Mouse (Mus musculus): ENCODE measurements around the gene Gpd1l. TPM values are rescaled to one million over a fixed set of nuclear protein-coding genes. Genes with fewer than 3 reads are reported as not detected.
A peak's percentile ranks its signal among the peaks of the same experiment; 100 is the strongest.

The Gpd1l gene
- polyA plus RNA-seq, 1 experiment from 2014 or later = 7.6 TPM

DNA sequence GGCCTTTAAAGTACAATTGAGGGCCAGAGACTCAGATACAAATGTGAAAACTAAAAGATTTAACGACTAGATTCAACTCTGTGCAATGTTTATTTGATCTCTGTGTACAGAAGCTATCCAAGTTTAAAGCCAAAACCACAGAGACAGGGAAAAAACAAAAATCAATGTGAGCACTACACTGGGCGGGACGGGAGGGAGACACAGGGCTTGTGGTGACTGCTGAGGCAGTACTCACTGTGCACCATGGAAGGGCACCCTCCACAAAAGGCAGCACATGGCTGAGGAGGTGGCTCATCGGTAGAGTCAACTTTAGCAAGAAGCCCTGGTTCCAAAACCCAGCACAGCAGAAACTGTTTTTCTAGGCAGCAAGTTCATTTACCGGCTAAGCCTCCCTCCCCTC is 9.3 kb downstream of the Gpd1l start:
- Histone ChIP-seq H3K4me2 (ENCODE audit: low read depth, low read length) (no peak overlapping the region), H3K9ac (replicated peaks; ENCODE audit: low read length) (no peak overlapping the region), H3K27ac (replicated peaks; ENCODE audit: low read depth, low read length) (no peak overlapping the region), H3K36me3 (replicated peaks; ENCODE audit: control insufficient read depth, insufficient read depth, low read depth, low read length) (no peaks in the 10 kb centered on the region), H3K4me3 (ENCODE audit: low read depth, low read length) (no peak overlapping the region), H3K4me1 (ENCODE audit: control insufficient read depth, insufficient read depth, low read length) (no peaks in the 10 kb centered on the region), H3K9me3 (replicated peaks; ENCODE audit: control insufficient read depth, low read length) (no peaks in the 10 kb centered on the region), H3K27me3 (ENCODE audit: control insufficient read depth, insufficient read depth, low read length) (no peaks in the 10 kb centered on the region)
- DNase-seq (ENCODE audit: low spot score) (no peak), ATAC-seq (replicated peaks; ENCODE audit: insufficient number of reproducible peaks, low FRiP score, low TSS enrichment, low read depth) (no peak)
- WGBS = 57% methylated on average over 5 of the region's 5 CpGs

DNA sequence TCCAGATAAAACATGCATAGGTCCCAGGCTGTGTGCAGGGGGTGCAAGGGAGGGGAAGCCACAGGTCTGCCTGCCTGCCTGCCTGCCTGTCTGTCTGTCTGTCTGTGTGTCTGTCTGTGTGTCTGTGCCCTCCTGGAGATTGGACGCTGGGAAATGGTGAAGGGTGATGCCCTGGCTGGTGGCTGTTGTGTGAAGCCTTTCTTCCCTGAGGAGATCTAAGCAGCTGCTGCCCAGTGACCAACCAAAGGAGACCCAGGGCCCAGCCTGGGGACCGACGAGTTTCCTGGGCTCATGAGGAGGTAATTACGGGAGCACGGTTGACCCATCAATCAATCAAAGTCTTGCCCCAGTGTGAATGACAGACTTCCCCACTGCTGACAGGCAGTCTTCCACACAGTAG is 11.6 kb downstream of the Gpd1l start:
- ATAC-seq (replicated peaks; ENCODE audit: insufficient number of reproducible peaks, low FRiP score, low TSS enrichment, low read depth) (no peak), DNase-seq (ENCODE audit: low spot score) (no peak)
- no peak overlapping the region for H3K9ac ChIP-seq (replicated peaks; ENCODE audit: low read length)
- no peak overlapping the region for H3K4me2 ChIP-seq (ENCODE audit: low read depth, low read length)
- WGBS = 50% methylated on average over 5 of the region's 5 CpGs
- H3K4me1 ChIP-seq (ENCODE audit: control insufficient read depth, insufficient read depth, low read length) = no peaks in the 10 kb centered on the region
- H3K27ac ChIP-seq (replicated peaks; ENCODE audit: low read depth, low read length) = no peak overlapping the region
- no peaks in the 10 kb centered on the region for H3K27me3 ChIP-seq (ENCODE audit: control insufficient read depth, insufficient read depth, low read length)
- H3K36me3 ChIP-seq (replicated peaks; ENCODE audit: control insufficient read depth, insufficient read depth, low read depth, low read length) = no peaks in the 10 kb centered on the region
- no peak overlapping the region for H3K4me3 ChIP-seq (ENCODE audit: low read depth, low read length)
- no peaks in the 10 kb centered on the region for H3K9me3 ChIP-seq (replicated peaks; ENCODE audit: control insufficient read depth, low read length)

- Histone ChIP-seq H3K27ac (replicated peaks; ENCODE audit: low read depth, low read length) (no peak overlapping the region), H3K36me3 (replicated peaks; ENCODE audit: control insufficient read depth, insufficient read depth, low read depth, low read length) (no peaks in the 10 kb centered on the region), H3K4me1 (ENCODE audit: control insufficient read depth, insufficient read depth, low read length) (no peaks in the 10 kb centered on the region), H3K9ac (replicated peaks; ENCODE audit: low read length) (no peak overlapping the region), H3K4me3 (ENCODE audit: low read depth, low read length) (no peak overlapping the region), H3K4me2 (ENCODE audit: low read depth, low read length) (no peak overlapping the region), H3K27me3 (ENCODE audit: control insufficient read depth, insufficient read depth, low read length) (no peaks in the 10 kb centered on the region), H3K9me3 (replicated peaks; ENCODE audit: control insufficient read depth, low read length) (no peaks in the 10 kb centered on the region)
- WGBS = 85% methylated on average over 2 of the region's 2 CpGs
- no peak for DNase-seq (ENCODE audit: low spot score)
- ATAC-seq (replicated peaks; ENCODE audit: insufficient number of reproducible peaks, low FRiP score, low TSS enrichment, low read depth) = no peak
Measured at GRCm38 (mm10) chr9:114921352-114922081, 12.3 kb downstream of the Gpd1l start.

DNA sequence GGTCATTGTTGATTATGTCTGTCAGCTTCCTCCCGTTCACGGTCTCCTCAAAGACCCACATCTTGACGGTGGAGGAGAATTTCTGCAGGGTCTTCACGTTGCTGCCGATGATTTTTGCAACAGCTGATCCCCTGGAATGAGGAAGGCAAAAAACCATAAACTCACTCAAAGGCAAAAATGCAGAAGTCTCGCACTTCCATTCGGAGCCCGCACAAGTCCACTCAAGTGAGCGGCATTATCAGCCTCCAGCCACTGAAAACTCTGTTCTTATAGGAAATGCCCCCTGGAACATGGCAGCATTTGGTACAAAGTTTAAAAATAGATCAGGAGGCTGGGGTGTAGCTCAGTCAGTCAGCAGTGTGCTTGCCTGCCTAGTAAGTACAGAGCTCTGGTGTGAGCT is 13.2 kb downstream of the Gpd1l start:
- Histone ChIP-seq H3K4me2 (ENCODE audit: low read depth, low read length) (no peak overlapping the region), H3K9me3 (replicated peaks; ENCODE audit: control insufficient read depth, low read length) (no peaks in the 10 kb centered on the region), H3K4me3 (ENCODE audit: low read depth, low read length) (no peak overlapping the region), H3K27me3 (ENCODE audit: control insufficient read depth, insufficient read depth, low read length) (no peaks in the 10 kb centered on the region), H3K36me3 (replicated peaks; ENCODE audit: control insufficient read depth, insufficient read depth, low read depth, low read length) (no peaks in the 10 kb centered on the region), H3K4me1 (ENCODE audit: control insufficient read depth, insufficient read depth, low read length) (no peaks in the 10 kb centered on the region), H3K27ac (replicated peaks; ENCODE audit: low read depth, low read length) (no peak overlapping the region), H3K9ac (replicated peaks; ENCODE audit: low read length) (no peak overlapping the region)
- 86% methylated on average over 9 of the region's 9 CpGs for WGBS
- ATAC-seq (replicated peaks; ENCODE audit: insufficient number of reproducible peaks, low FRiP score, low TSS enrichment, low read depth) = no peak
- DNase-seq (ENCODE audit: low spot score) = no peak

DNA sequence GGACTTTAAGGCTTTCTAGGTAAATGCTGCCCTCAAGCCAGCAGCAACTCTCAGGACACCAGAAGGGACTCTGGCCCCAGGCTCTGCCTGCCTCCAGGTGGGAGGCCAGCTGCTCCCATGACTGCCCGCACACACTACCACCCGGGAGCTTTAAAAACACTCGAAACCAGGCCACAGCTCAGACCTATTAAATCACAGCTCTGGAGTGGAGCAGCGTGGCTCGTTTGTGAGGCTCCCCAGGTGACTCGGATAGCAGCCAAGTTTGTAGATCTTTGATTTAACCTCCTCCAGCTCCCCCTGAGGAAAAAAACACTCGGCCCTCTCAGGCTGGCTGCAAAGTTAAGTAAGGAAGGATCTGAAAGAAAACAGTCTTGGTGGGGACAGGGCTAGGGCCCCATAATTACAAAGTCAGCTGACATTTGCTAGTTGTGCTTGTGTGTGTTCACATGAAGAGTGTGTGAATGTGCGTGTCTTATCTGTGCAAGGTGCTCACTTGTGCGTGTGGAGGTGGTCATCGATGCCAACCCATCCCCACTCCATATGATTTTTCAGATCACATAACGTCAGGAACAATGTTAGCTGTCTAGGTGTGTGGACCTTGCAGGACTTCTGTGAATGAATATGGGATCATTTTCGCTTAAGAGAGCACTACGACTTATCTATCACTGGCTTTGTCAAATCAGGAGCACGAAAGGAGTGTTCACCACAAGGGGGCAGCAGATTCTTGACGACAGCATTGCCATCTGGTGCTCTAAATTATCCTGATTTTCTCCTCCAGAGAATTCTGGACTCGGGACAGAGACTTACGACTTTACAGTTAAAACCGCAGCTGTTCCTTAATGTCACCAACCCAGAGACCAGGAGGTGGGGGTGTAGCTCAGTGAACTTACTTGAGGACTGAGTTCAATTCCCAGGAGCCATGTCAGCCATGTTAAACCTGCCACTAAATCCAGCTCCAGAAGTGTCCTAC is 20.8 kb downstream of the Gpd1l start:
- Histone ChIP-seq H3K4me3 (ENCODE audit: low read depth, low read length) (no peak overlapping the region), H3K4me1 (ENCODE audit: control insufficient read depth, insufficient read depth, low read length) (no peaks in the 10 kb centered on the region), H3K9ac (replicated peaks; ENCODE audit: low read length) (no peak overlapping the region), H3K27ac (replicated peaks; ENCODE audit: low read depth, low read length) (no peak overlapping the region), H3K4me2 (ENCODE audit: low read depth, low read length) (no peak overlapping the region), H3K9me3 (replicated peaks; ENCODE audit: control insufficient read depth, low read length) (no peaks in the 10 kb centered on the region), H3K36me3 (replicated peaks; ENCODE audit: control insufficient read depth, insufficient read depth, low read depth, low read length) (no peaks in the 10 kb centered on the region), H3K27me3 (ENCODE audit: control insufficient read depth, insufficient read depth, low read length) (no peaks in the 10 kb centered on the region)
- DNase-seq (ENCODE audit: low spot score) (peak; percentile 91), ATAC-seq (replicated peaks; ENCODE audit: insufficient number of reproducible peaks, low FRiP score, low TSS enrichment, low read depth) (no peak; the same call in 1 of the 2 replicates)
- 55% methylated on average over 18 of the region's 18 CpGs for WGBS

DNA sequence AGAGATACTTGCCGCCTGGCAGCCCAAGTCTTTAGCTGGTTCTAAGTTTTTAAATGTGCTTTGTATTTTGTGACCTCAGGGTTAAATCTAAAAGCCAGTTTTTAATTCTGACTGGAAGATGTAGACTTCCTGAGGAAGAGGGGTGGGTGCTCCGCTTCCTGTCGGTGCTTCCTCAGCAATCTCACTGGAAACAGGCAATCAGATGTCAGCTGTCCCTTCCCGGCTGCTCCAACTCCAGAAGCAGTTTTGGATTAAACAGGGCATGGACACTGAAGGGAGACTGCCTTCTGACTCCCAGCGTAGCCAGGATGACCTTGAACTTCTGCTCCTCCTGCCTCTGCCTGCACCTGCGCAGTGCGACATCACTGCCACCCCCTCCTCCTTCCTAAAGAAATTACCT is 26.3 kb downstream of the Gpd1l start:
- no peaks in the 10 kb centered on the region for H3K36me3 ChIP-seq (replicated peaks; ENCODE audit: control insufficient read depth, insufficient read depth, low read depth, low read length)
- 60% methylated on average over 7 of the region's 7 CpGs for WGBS
- H3K27me3 ChIP-seq (ENCODE audit: control insufficient read depth, insufficient read depth, low read length) = no peaks in the 10 kb centered on the region
- H3K9ac ChIP-seq (replicated peaks; ENCODE audit: low read length) = no peak overlapping the region
- no peak overlapping the region for H3K4me3 ChIP-seq (ENCODE audit: low read depth, low read length)
- H3K4me2 ChIP-seq (ENCODE audit: low read depth, low read length) = no peak overlapping the region
- H3K27ac ChIP-seq (replicated peaks; ENCODE audit: low read depth, low read length) = no peak overlapping the region
- DNase-seq (ENCODE audit: low spot score) (no peak), ATAC-seq (replicated peaks; ENCODE audit: insufficient number of reproducible peaks, low FRiP score, low TSS enrichment, low read depth) (no peak)
- no peaks in the 10 kb centered on the region for H3K9me3 ChIP-seq (replicated peaks; ENCODE audit: control insufficient read depth, low read length)
- H3K4me1 ChIP-seq (ENCODE audit: control insufficient read depth, insufficient read depth, low read length) = no peaks in the 10 kb centered on the region; the same call in 1 of the 2 replicates

DNA sequence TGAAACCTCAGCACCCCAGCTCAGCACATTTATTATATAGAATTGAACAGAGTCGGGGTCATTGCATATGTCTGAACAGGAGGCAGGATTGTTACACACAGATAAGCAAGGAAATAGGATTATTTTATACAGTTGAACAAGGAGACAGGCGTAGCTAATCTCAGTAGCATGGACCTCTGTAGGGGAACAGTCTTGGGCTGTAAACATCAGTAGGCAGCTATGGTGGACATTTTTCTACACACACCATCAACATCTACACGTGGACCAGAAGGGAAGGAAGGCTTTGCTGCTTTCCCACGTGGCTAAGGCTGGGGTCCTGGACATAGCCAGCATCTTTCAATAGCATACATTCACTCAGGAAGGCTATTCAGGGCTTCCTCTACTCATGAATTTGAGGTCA is 37.9 kb downstream of the Gpd1l start:
- ATAC-seq (replicated peaks; ENCODE audit: insufficient number of reproducible peaks, low FRiP score, low TSS enrichment, low read depth) (no peak), DNase-seq (ENCODE audit: low spot score) (no peak)
- no peaks in the 10 kb centered on the region for H3K4me1 ChIP-seq (ENCODE audit: control insufficient read depth, insufficient read depth, low read length)
- no peak overlapping the region for H3K27ac ChIP-seq (replicated peaks; ENCODE audit: low read depth, low read length)
- H3K4me3 ChIP-seq (ENCODE audit: low read depth, low read length) = no peak overlapping the region
- no peaks in the 10 kb centered on the region for H3K27me3 ChIP-seq (ENCODE audit: control insufficient read depth, insufficient read depth, low read length)
- H3K4me2 ChIP-seq (ENCODE audit: low read depth, low read length) = no peak overlapping the region
- no peaks in the 10 kb centered on the region for H3K9me3 ChIP-seq (replicated peaks; ENCODE audit: control insufficient read depth, low read length)
- H3K9ac ChIP-seq (replicated peaks; ENCODE audit: low read length) = no peak overlapping the region
- no peaks in the 10 kb centered on the region for H3K36me3 ChIP-seq (replicated peaks; ENCODE audit: control insufficient read depth, insufficient read depth, low read depth, low read length)
- WGBS = 71% methylated on average over 4 of the region's 4 CpGs

- Histone ChIP-seq H3K4me3 (ENCODE audit: low read depth, low read length) (no peak overlapping the region), H3K27ac (replicated peaks; ENCODE audit: low read depth, low read length) (no peak overlapping the region), H3K27me3 (ENCODE audit: control insufficient read depth, insufficient read depth, low read length) (no peaks in the 10 kb centered on the region), H3K9me3 (replicated peaks; ENCODE audit: control insufficient read depth, low read length) (no peaks in the 10 kb centered on the region), H3K4me1 (ENCODE audit: control insufficient read depth, insufficient read depth, low read length) (no peaks in the 10 kb centered on the region), H3K9ac (replicated peaks; ENCODE audit: low read length) (no peak overlapping the region), H3K36me3 (replicated peaks; ENCODE audit: control insufficient read depth, insufficient read depth, low read depth, low read length) (no peaks in the 10 kb centered on the region), H3K4me2 (ENCODE audit: low read depth, low read length) (no peak overlapping the region)
- DNase-seq (ENCODE audit: low spot score) (no peak), ATAC-seq (replicated peaks; ENCODE audit: insufficient number of reproducible peaks, low FRiP score, low TSS enrichment, low read depth) (no peak)
- WGBS = 85% methylated on average over 11 of the region's 11 CpGs
Measured at GRCm38 (mm10) chr9:114892974-114893373, 40.8 kb downstream of the Gpd1l start.

All from embryonic facial prominence, embryonic 11.5 days (tissue).